ENCODE assay signal across 8 mouse cellular contexts in genomic region chr3:126693302-126693701, GRCm38 (mm10).
DNase-seq lines count a peak whose midpoint lies in the region; ATAC-seq and TF ChIP-seq lines count a peak whose summit lies in the region.

No protein-coding gene starts in this region.

- H3K9ac ChIP-seq in stomach, postnatal 0 days (ENCODE audit: low read length) = 0 out of 2 replicates have a peak overlapping the region, but pooled peaks have one; percentile 39

- peaks cover 12% of the 10 kb centered on the region; the same call in 1 of the 2 replicates for H3K4me1 ChIP-seq in stomach, postnatal 0 days (replicated peaks; ENCODE audit: control insufficient read depth, insufficient read depth)

- H3K4me3 ChIP-seq in stomach, postnatal 0 days (ENCODE audit: low read depth, low read length) = peak overlapping the region; percentile 15; the same call in 1 of the 2 replicates

- WGBS in stomach, postnatal 0 days = 27% methylated on average over 7 of the region's 7 CpGs

- peak overlapping the region; percentile 42 for H3K4me2 ChIP-seq in stomach, postnatal 0 days (replicated peaks; ENCODE audit: low read depth)

- H3K27me3 ChIP-seq in stomach, postnatal 0 days (ENCODE audit: control insufficient read depth, insufficient read depth, low read length) = no peaks in the 10 kb centered on the region

- H3K36me3 ChIP-seq in stomach, postnatal 0 days (ENCODE audit: control insufficient read depth, insufficient read depth, low read length) = no peaks in the 10 kb centered on the region

- no peak for TF ChIP-seq EP300 in stomach, postnatal 0 days (optimal IDR thresholded peaks at IDR 0.05)

- ATAC-seq in stomach, postnatal 0 days (ENCODE audit: low FRiP score, low TSS enrichment) = peak; percentile 50; the same call in 1 of the 2 replicates

- no peaks in the 10 kb centered on the region for H3K9me3 ChIP-seq in stomach, postnatal 0 days (ENCODE audit: control insufficient read depth, low read length)

- no peak for TF ChIP-seq CTCF in stomach, postnatal 0 days (IDR thresholded peaks at IDR 0.05; ENCODE audit: low read depth)

- peak; percentile 18 for DNase-seq in embryo, embryonic 10 days (ENCODE audit: low spot score)
- DNase-seq in embryo, embryonic 9.5 days (ENCODE audit: extremely low spot score) = no peak
- peak; percentile 50 for DNase-seq in 3134 (ENCODE audit: extremely low read depth, insufficient read length, low spot score)
- DNase-seq in embryo, embryonic 11 days = peak; percentile 47
- DNase-seq in induced T-regulatory cell, adult 2 months (ENCODE audit: low read depth) = peak; percentile 78
- DNase-seq in lung, adult 18-20 months = peak; percentile 54 to 73
- peak; percentile 30 for DNase-seq in stomach, postnatal 0 days (ENCODE audit: low spot score)
- DNase-seq in layer of hippocampus, adult 9-11 months = no peak

- H3K27ac ChIP-seq in stomach, postnatal 0 days (replicated peaks) = peak overlapping the region; percentile 83

Comparison
In these comparisons a context has a peak if more than half of its experiments do, and no peak if none do; other contexts are left out.
1. DNase-seq: peak in embryo, embryonic 10 days (single experiment), 3134 (single experiment), embryo, embryonic 11 days (single experiment), induced T-regulatory cell, adult 2 months (single experiment), lung, adult 18-20 months (2 of 2) and stomach, postnatal 0 days (single experiment); none in embryo, embryonic 9.5 days (single experiment) and layer of hippocampus, adult 9-11 months (single experiment).